Mouse (Mus musculus) hindlimb bud, embryonic 11.5 days (tissue): ENCODE data around the gene Prps2.
"Not testable (repeated sequence)": the region's sequence is repeated elsewhere in the genome, so short reads cannot be mapped to it uniquely, and the experiment has no call there.

Source experiments
- DNase-seq: peaks from one replicate; pipeline ENCODE4 v3.0.0-alpha.2; 2012; ENCODE audit warnings: low read depth, low spot score; ENCODE audit errors: extremely low spot score

Prps2 gene

GRCm38 (mm10) chrX:167382047-167382853 is at the start of gene Prps2:
Gene Prps2, minus strand, starts transcription at chrX:167382749.
- no peak for DNase-seq

GRCm38 (mm10) chrX:167417654-167418053 is 35.1 kb upstream of the Prps2 start:
- DNase-seq, result no peak

- no peak for DNase-seq
Measured at GRCm38 (mm10) chrX:167394940-167395339, 12.4 kb upstream of the Prps2 start.

GRCm38 (mm10) chrX:167386647-167387046 is 4.1 kb upstream of the Prps2 start:
- no peak for DNase-seq

- DNase-seq, result no peak
Measured at GRCm38 (mm10) chrX:167382854-167383186, 271 bp upstream of the Prps2 start.

GRCm38 (mm10) chrX:167381583-167382046 is 934 bp downstream of the Prps2 start:
- no peak for DNase-seq

GRCm38 (mm10) chrX:167380073-167380472 is 2.5 kb downstream of the Prps2 start:
- DNase-seq, result no peak

GRCm38 (mm10) chrX:167361231-167361630 is 21.3 kb downstream of the Prps2 start:
- DNase-seq, result not testable (repeated sequence)

- DNase-seq, result no peak
Measured at GRCm38 (mm10) chrX:167359704-167360103, 22.8 kb downstream of the Prps2 start.

- no peak for DNase-seq
Measured at GRCm38 (mm10) chrX:167357415-167357814, 25.1 kb downstream of the Prps2 start.

- no peak for DNase-seq
Measured at GRCm38 (mm10) chrX:167355965-167356364, 26.6 kb downstream of the Prps2 start.

GRCm38 (mm10) chrX:167353617-167354016 is 28.9 kb downstream of the Prps2 start:
- no peak for DNase-seq

GRCm38 (mm10) chrX:167346440-167346839 is 36.1 kb downstream of the Prps2 start:
- DNase-seq, result no peak

- DNase-seq, result no peak
Measured at GRCm38 (mm10) chrX:167344356-167344755, 38.2 kb downstream of the Prps2 start.

- DNase-seq, result no peak
Measured at GRCm38 (mm10) chrX:167341811-167342210, 40.7 kb downstream of the Prps2 start.

- DNase-seq, result no peak
Measured at GRCm38 (mm10) chrX:167340190-167340589, 42.4 kb downstream of the Prps2 start.

GRCm38 (mm10) chrX:167337990-167338389 is 44.6 kb downstream of the Prps2 start:
- DNase-seq, result no peak

- no peak for DNase-seq
Measured at GRCm38 (mm10) chrX:167334571-167334970, 48.0 kb downstream of the Prps2 start.

- DNase-seq, result no peak
Measured at GRCm38 (mm10) chrX:167332607-167333006, 49.9 kb downstream of the Prps2 start.

GRCm38 (mm10) chrX:167330993-167331392 is 51.6 kb downstream of the Prps2 start:
- no peak for DNase-seq

GRCm38 (mm10) chrX:167330399-167330798 is 52.1 kb downstream of the Prps2 start, which contains the start of gene Tlr7:
Gene Tlr7, minus strand, starts transcription at chrX:167330558.
- DNase-seq, result no peak

- DNase-seq, result no peak
Measured at GRCm38 (mm10) chrX:167329620-167330019, 52.9 kb downstream of the Prps2 start.

- DNase-seq, result no peak
Measured at GRCm38 (mm10) chrX:167329098-167329497, 53.5 kb downstream of the Prps2 start.
